In the genomic region with DNA sequence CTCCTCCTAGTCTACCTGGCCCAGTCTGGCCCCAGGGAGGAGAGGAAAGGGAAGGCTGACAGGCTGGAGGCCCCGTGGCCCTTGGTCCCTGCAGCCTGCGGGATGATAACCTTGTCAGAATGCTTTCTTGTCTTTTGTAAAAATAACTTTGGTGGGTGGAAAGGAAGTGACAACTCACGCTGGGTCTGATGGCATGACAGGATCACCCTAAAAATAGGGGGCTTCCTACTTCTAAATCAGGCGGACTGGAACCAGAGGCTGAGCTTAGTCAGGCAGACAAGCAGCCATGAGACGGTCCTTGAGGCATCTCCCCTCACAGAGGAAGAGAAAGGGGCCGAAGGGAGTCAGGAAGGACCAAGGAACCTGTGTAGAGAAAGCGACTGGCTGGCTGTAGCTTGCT, we compare ENCODE assay signal across 14 mouse cellular contexts. TPM values are rescaled to one million over a fixed set of nuclear protein-coding genes. Genes with fewer than 3 reads are reported as not detected.
DNase-seq lines count a peak whose midpoint lies in the region; ATAC-seq and TF ChIP-seq lines count a peak whose summit lies in the region.
"Had no signal": no experiment of that assay in that cellular context is flagged by ENCODE, and none has a peak within 500 bp of the region (broad histone marks: within the 10 kb centered on the region; RNA-seq: fewer than 3 reads in every experiment).

No protein-coding gene starts in this region.

- H3K4me3 ChIP-seq in heart, embryonic 10.5 days = peak overlapping the region; percentile 29; the same call in 1 of the 2 replicates
- H3K4me3 ChIP-seq in kidney, adult 2 months (ENCODE audit: insufficient read depth, low read depth, low read length) = no peak overlapping the region
- no peak overlapping the region for H3K4me3 ChIP-seq in liver, embryonic 13.5 days (replicated peaks)
- H3K4me3 ChIP-seq in liver, postnatal 0 days (ENCODE audit: low read depth, low read length) = no peak overlapping the region
- H3K4me3 ChIP-seq: embryonic facial prominence, embryonic 13.5 days; forebrain, embryonic 12.5 days had no signal

- no peak overlapping the region for H3K4me2 ChIP-seq in liver, embryonic 13.5 days
- no peak overlapping the region for H3K4me2 ChIP-seq in liver, postnatal 0 days (ENCODE audit: low read depth, low read length)
- H3K4me2 ChIP-seq: embryonic facial prominence, embryonic 13.5 days; forebrain, embryonic 12.5 days had no signal

- 45% methylated on average over 7 of the region's 7 CpGs for WGBS in heart, embryonic 10.5 days
- WGBS in kidney, adult 2 months = 70% methylated on average over 7 of the region's 7 CpGs
- WGBS in liver, embryonic 13.5 days (ENCODE audit: insufficient replicate concordance) = 38% methylated on average over 7 of the region's 7 CpGs
- 45% methylated on average over 7 of the region's 7 CpGs for WGBS in liver, postnatal 0 days (ENCODE audit: insufficient replicate concordance)

- intact Hi-C loops in heart, postnatal 36 days (cut with DNase I) = no loop called here

- TF ChIP-seq CTCF in kidney, adult 2 months (conservative IDR thresholded peaks at IDR 0.05; ENCODE audit: insufficient read depth, insufficient read length, low read depth, low read length) = no peak
- no peak for TF ChIP-seq CTCF in liver, postnatal 0 days (IDR thresholded peaks at IDR 0.05; ENCODE audit: low read depth)

- peak overlapping the region; percentile 64 for H3K27ac ChIP-seq in heart, embryonic 10.5 days
- peak overlapping the region; percentile 32; the same call in 1 of the 2 replicates for H3K27ac ChIP-seq in kidney, adult 2 months (ENCODE audit: insufficient read depth, low read depth, low read length)
- H3K27ac ChIP-seq in liver, embryonic 13.5 days = peak overlapping the region; percentile 1; the same call in 1 of the 2 replicates
- no peak overlapping the region; the same call in 1 of the 2 replicates for H3K27ac ChIP-seq in liver, postnatal 0 days (ENCODE audit: low read depth)
- H3K27ac ChIP-seq: embryonic facial prominence, embryonic 13.5 days; forebrain, embryonic 12.5 days had no signal

- H3K9ac ChIP-seq in liver, embryonic 13.5 days = no peak overlapping the region
- no peak overlapping the region; the same call in 1 of the 2 replicates for H3K9ac ChIP-seq in liver, postnatal 0 days (replicated peaks)
- H3K9ac ChIP-seq: embryonic facial prominence, embryonic 13.5 days; forebrain, embryonic 12.5 days had no signal

- H3K27me3 ChIP-seq in heart, embryonic 10.5 days (ENCODE audit: insufficient read depth, poor library complexity, severe bottlenecking) = no peaks in the 10 kb centered on the region; the same call in 1 of the 2 replicates
- no peaks in the 10 kb centered on the region for H3K27me3 ChIP-seq in kidney, adult 2 months (replicated peaks; ENCODE audit: control insufficient read depth, insufficient read depth, low read length)
- no peaks in the 10 kb centered on the region for H3K27me3 ChIP-seq in liver, embryonic 13.5 days
- H3K27me3 ChIP-seq in liver, postnatal 0 days (ENCODE audit: insufficient read depth, low read length) = no peaks in the 10 kb centered on the region
- no peaks in the 10 kb centered on the region for H3K27me3 ChIP-seq in splenic B cell, adult 2 months (ENCODE audit: control insufficient read depth, insufficient read depth, low read length, poor library complexity, severe bottlenecking)
- H3K27me3 ChIP-seq: embryonic facial prominence, embryonic 13.5 days; forebrain, embryonic 12.5 days had no signal

- TF ChIP-seq EP300 in liver, postnatal 0 days (IDR thresholded peaks at IDR 0.05; ENCODE audit: low read depth) = no peak

- H3K36me3 ChIP-seq in heart, embryonic 10.5 days = no peaks in the 10 kb centered on the region
- no peaks in the 10 kb centered on the region for H3K36me3 ChIP-seq in kidney, adult 2 months (ENCODE audit: control insufficient read depth, insufficient read depth, low read length)
- H3K36me3 ChIP-seq in liver, embryonic 13.5 days = no peaks in the 10 kb centered on the region
- peaks cover 27% of the 10 kb centered on the region for H3K36me3 ChIP-seq in liver, postnatal 0 days (replicated peaks; ENCODE audit: insufficient read depth, low read length)
- no peaks in the 10 kb centered on the region for H3K36me3 ChIP-seq in splenic B cell, adult 2 months (ENCODE audit: control insufficient read depth, insufficient read depth, low read length, poor library complexity, severe bottlenecking)
- H3K36me3 ChIP-seq: forebrain, embryonic 12.5 days had no signal

- no peak for ATAC-seq in liver, embryonic 13.5 days (ENCODE audit: low read depth)
- no peak for ATAC-seq in liver, postnatal 0 days
- ATAC-seq: intestine, embryonic 16.5 days had no signal

- no peak for TF ChIP-seq POLR2A in kidney, adult 2 months (IDR thresholded peaks at IDR 0.05; ENCODE audit: low read depth, low read length)

- peaks cover 68% of the 10 kb centered on the region for H3K4me1 ChIP-seq in heart, embryonic 10.5 days
- H3K4me1 ChIP-seq in kidney, adult 2 months (ENCODE audit: control insufficient read depth, insufficient read depth, low read length) = no peaks in the 10 kb centered on the region
- peaks cover 54% of the 10 kb centered on the region for H3K4me1 ChIP-seq in liver, embryonic 13.5 days (replicated peaks)
- H3K4me1 ChIP-seq in liver, postnatal 0 days (ENCODE audit: insufficient read depth) = peaks cover 36% of the 10 kb centered on the region

- no peak for DNase-seq in heart, embryonic 10.5 days (ENCODE audit: low spot score)
- DNase-seq in heart, postnatal 36 days = no peak
- DNase-seq in kidney, adult 2 months = no peak
- no peak for DNase-seq in kidney, postnatal 25 days
- no peak for DNase-seq in liver, embryonic 13.5 days
- no peak for DNase-seq in liver, postnatal 0 days
- DNase-seq in splenic B cell, adult 2 months (ENCODE audit: low read depth, low spot score) = peak; percentile 36
- DNase-seq in adrenal gland, postnatal 25 days = no peak
- DNase-seq: cerebellum, adult 11-12 months; cerebellum, postnatal 36 days; thymus, postnatal 14 days had no signal

- H3K9me3 ChIP-seq in heart, embryonic 10.5 days = no peaks in the 10 kb centered on the region
- H3K9me3 ChIP-seq in liver, embryonic 13.5 days (replicated peaks) = no peaks in the 10 kb centered on the region
- no peaks in the 10 kb centered on the region for H3K9me3 ChIP-seq in liver, postnatal 0 days (ENCODE audit: low read length)
- H3K9me3 ChIP-seq: embryonic facial prominence, embryonic 13.5 days; forebrain, embryonic 12.5 days had no signal

RNA-seq across cellular contexts. Expression of gene Cd9, which starts 23.3 kb away (rescaled TPM):
- 70.2 and 73.2 TPM in 2 replicates for polyA plus RNA-seq in heart, embryonic 10.5 days (2016; fragmentation: Nextera tagmentation; extraction: Ambion mirVana)
- 10 to 100 TPM; 54.7 to 59.2 TPM for total RNA-seq in heart, postnatal 36 days (2021)
- 138 and 140 TPM in 2 replicates for polyA plus RNA-seq in kidney, adult 2 months (2012; rRNA removed)
- polyA plus RNA-seq in liver, embryonic 13.5 days (2015; fragmentation: Nextera tagmentation; extraction: Ambion mirVana) = 92.5 and 94.7 TPM in 2 replicates
- 243 and 249 TPM in 2 replicates for polyA plus RNA-seq in liver, postnatal 0 days (2015; fragmentation: Nextera tagmentation; extraction: Ambion mirVana)
- total RNA-seq in adrenal gland, postnatal 25 days (2021) = 113 and 128 TPM in 2 replicates
